Mouse (Mus musculus) myocyte (in vitro differentiated cells): ENCODE data around the gene Ppp2r2c. TPM values are rescaled to one million over a fixed set of nuclear protein-coding genes. Genes with fewer than 3 reads are reported as not detected.
A peak's percentile ranks its signal among the peaks of the same experiment; 100 is the strongest.

Experiments used
- H3K27me3 ChIP-seq: one replicate; pipeline ENCODE4 v1.6.1; 2011; ENCODE audit not compliant: control insufficient read depth, insufficient read depth, insufficient read length
- H3K36me3 ChIP-seq: one replicate; pipeline ENCODE4 v1.6.1; 2011; ENCODE audit not compliant: control insufficient read depth, insufficient read depth
- H3K4me2 ChIP-seq: one replicate; pipeline ENCODE4 v1.6.1; 2011; ENCODE audit warnings: low read depth, control low read depth
- H3K4me3 ChIP-seq: one replicate; pipeline ENCODE4 v1.5.1; 2011; ENCODE audit warnings: mild to moderate bottlenecking, control low read depth, moderate library complexity
- H3K79me2 ChIP-seq: one replicate; pipeline ENCODE4 v1.6.1; 2011; ENCODE audit not compliant: control insufficient read depth, insufficient read depth
- H3ac ChIP-seq: one replicate; pipeline ENCODE4 v1.6.1; 2011; ENCODE audit not compliant: control insufficient read depth, insufficient read length
- CEBPB ChIP-seq: IDR thresholded peaks from 2 replicates; pipeline ENCODE4 v1.6.1; 2011; ENCODE audit warnings: mild to moderate bottlenecking, moderate library complexity; ENCODE audit not compliant: poor library complexity, insufficient read depth, severe bottlenecking
- E2F4 ChIP-seq: IDR thresholded peaks from one replicate; pipeline ENCODE4 v1.6.1; 2011; ENCODE audit warnings: mild to moderate bottlenecking, control low read depth, moderate library complexity; ENCODE audit not compliant: insufficient read depth
- MAX ChIP-seq: IDR thresholded peaks from one replicate; pipeline ENCODE4 v1.6.1; 2011; ENCODE audit warnings: low read depth, mild to moderate bottlenecking, control low read depth
- MYOD1 ChIP-seq, 3 experiments: IDR thresholded peaks; one replicate each; pipeline ENCODE4 v1.6.1; 2011; ENCODE audit warnings: control low read depth in 2 of 3, low read depth in 2 of 3, mild to moderate bottlenecking in 2 of 3, moderate library complexity in 1 of 3; ENCODE audit not compliant: insufficient read length in 2 of 3, control insufficient read depth in 1 of 3
- MYOG ChIP-seq, 3 experiments: IDR thresholded peaks; one replicate each; pipeline ENCODE4 v1.6.1; 2011; ENCODE audit warnings: control low read depth in 2 of 3, low read depth in 2 of 3, mild to moderate bottlenecking in 2 of 3; ENCODE audit not compliant: insufficient read length in 2 of 3, control insufficient read depth in 1 of 3, insufficient read depth in 1 of 3
- POLR2A ChIP-seq: IDR thresholded peaks from one replicate; pipeline ENCODE4 v1.6.1; 2011; ENCODE audit warnings: low read depth, mild to moderate bottlenecking, control low read depth, moderate library complexity; ENCODE audit not compliant: insufficient read length
- POLR2AphosphoS2 ChIP-seq: IDR thresholded peaks from one replicate; pipeline ENCODE4 v1.6.1; 2011; ENCODE audit warnings: low read depth, control low read depth; ENCODE audit not compliant: insufficient read length
- REST ChIP-seq: IDR thresholded peaks from one replicate; pipeline ENCODE4 v1.6.1; 2011; ENCODE audit warnings: mild to moderate bottlenecking, control low read depth, moderate library complexity; ENCODE audit not compliant: insufficient read depth, insufficient read length
- SRF ChIP-seq: IDR thresholded peaks from one replicate; pipeline ENCODE4 v1.6.1; 2011; ENCODE audit warnings: low read depth; ENCODE audit not compliant: control insufficient read depth, insufficient read length
- TCF12 ChIP-seq: IDR thresholded peaks from one replicate; pipeline ENCODE4 v1.6.1; 2011; ENCODE audit warnings: mild to moderate bottlenecking, control low read depth; ENCODE audit not compliant: poor library complexity, insufficient read depth, severe bottlenecking
- TCF3 ChIP-seq: IDR thresholded peaks from one replicate; pipeline ENCODE4 v1.6.1; 2011; ENCODE audit warnings: low read depth, control low read depth; ENCODE audit not compliant: insufficient read length
- USF1 ChIP-seq: IDR thresholded peaks from one replicate; pipeline ENCODE4 v1.6.1; 2011; ENCODE audit warnings: low read depth, mild to moderate bottlenecking, control low read depth, moderate library complexity
- polyA plus RNA-seq: library from polyadenylated mRNA; unstranded; fragments of >200 nt; fragmentation: generic; extraction: Trizol; gene quantifications from one replicate; pipeline ENCODE4 v1.2.1, GENCODE M21; 2012; ENCODE audit warnings: missing spikeins

Ppp2r2c gene
- polyA plus RNA-seq, 1 experiment = 0.01 TPM

DNA sequence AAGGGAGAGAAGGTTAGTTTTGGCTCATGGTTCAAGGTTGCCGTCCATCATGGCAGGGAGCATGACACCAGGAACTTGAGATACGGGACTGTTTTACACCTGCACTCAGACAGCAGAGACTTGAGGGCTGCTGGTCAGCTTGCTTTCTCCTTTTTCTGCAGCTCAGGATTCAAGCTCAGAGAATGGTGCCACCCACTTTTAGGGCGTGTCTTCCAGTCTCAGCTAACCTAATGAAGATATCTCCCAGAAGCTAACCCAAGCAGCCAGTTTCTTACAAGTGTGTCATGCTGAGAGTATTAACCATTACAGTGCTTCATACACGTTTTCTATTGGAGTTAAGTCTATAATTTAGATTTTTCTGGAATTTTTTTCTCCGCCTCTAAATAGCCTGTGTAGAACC, 76.2 kb downstream of the Ppp2r2c start:
- no peaks in the 10 kb centered on the region for H3K79me2 ChIP-seq
- TF ChIP-seq USF1 (no peak), TCF12 (no peak), TCF3 (no peak), POLR2AphosphoS2 (no peak), MYOG (IDR thresholded peaks at IDR 0.05; ENCODE audit: control insufficient read depth in 1 of 3, insufficient read depth in 1 of 3, insufficient read length in 2 of 3, low read depth in 2 of 3) (no peak), CEBPB (no peak), REST (no peak), MAX (no peak), MYOD1 (IDR thresholded peaks at IDR 0.05; ENCODE audit: control insufficient read depth in 1 of 3, insufficient read length in 2 of 3, low read depth in 2 of 3) (no peak), E2F4 (no peak), SRF (no peak), POLR2A (no peak)
- no peak overlapping the region for H3ac ChIP-seq
- peaks cover 9% of the 10 kb centered on the region for H3K27me3 ChIP-seq
- no peak overlapping the region for H3K4me3 ChIP-seq
- H3K36me3 ChIP-seq = no peaks in the 10 kb centered on the region
- no peak overlapping the region for H3K4me2 ChIP-seq

DNA sequence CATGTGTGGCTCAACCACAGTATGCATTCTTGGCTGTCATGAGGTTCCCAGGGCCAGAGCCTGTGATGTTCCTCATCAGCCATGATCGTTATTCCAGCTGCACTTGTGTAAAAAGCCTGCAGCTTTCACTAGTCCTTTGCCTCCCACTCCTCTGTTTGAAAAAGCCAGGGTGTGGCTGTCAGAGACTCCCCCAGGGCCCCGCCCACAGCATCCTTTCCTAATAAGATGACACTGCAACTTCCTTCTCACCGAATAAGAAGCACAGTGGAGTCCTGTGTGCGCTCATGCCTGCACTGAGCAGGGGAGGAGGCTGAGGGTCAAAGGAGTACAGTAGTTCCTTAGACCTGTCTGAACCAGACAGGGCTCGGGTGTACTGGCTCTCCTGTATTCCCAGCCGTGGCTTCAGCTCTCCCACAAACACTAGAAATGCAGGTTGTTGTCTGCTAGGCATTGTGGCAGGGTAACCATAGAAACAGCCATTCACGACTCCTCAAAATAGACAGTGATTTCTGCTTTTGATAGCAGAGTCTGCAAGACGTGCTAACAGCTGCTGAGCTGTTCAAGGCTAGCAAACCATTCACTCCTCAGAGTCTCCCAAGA, 76.9 kb downstream of the Ppp2r2c start:
- no peak overlapping the region for H3K4me3 ChIP-seq
- TF ChIP-seq TCF12 = no peak
- no peak for TF ChIP-seq SRF
- TF ChIP-seq MYOG (IDR thresholded peaks at IDR 0.05; ENCODE audit: control insufficient read depth in 1 of 3, insufficient read depth in 1 of 3, insufficient read length in 2 of 3, low read depth in 2 of 3) = no peak
- no peak for TF ChIP-seq MYOD1 (IDR thresholded peaks at IDR 0.05; ENCODE audit: control insufficient read depth in 1 of 3, insufficient read length in 2 of 3, low read depth in 2 of 3)
- no peak for TF ChIP-seq MAX
- TF ChIP-seq E2F4 = no peak
- H3K4me2 ChIP-seq = peak overlapping the region; percentile 34
- no peak overlapping the region for H3ac ChIP-seq
- H3K27me3 ChIP-seq = peaks cover 8% of the 10 kb centered on the region
- H3K79me2 ChIP-seq = no peaks in the 10 kb centered on the region
- no peaks in the 10 kb centered on the region for H3K36me3 ChIP-seq

DNA sequence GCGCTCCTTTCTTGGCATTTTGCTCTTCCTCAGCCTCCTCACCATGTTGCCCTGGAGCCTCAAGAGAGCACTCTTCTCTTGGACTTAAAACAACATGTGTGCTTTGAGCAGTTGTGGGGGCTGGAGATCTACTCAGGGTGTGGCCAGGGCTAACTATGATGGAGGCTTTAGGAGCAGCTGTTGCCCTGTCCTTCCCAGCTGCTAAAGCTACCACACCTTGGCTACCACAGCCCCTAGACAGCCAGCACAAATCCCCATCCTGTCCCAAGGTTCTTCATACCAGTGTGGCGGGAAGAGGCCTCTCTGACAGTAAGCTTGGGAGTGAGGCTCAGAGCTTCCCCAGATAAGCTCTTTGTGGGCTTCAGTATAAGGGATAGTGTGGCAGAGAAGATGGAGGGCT, 77.4 kb downstream of the Ppp2r2c start:
- Histone ChIP-seq H3K4me2 (peak overlapping the region; percentile 34), H3K4me3 (no peak overlapping the region), H3K79me2 (no peaks in the 10 kb centered on the region), H3ac (no peak overlapping the region), H3K27me3 (peaks cover 5% of the 10 kb centered on the region), H3K36me3 (no peaks in the 10 kb centered on the region)
- TF ChIP-seq MYOG (IDR thresholded peaks at IDR 0.05; ENCODE audit: control insufficient read depth in 1 of 3, insufficient read depth in 1 of 3, insufficient read length in 2 of 3, low read depth in 2 of 3) (peak in 2 of 3 experiments; percentile 3 to 53), POLR2A (no peak), POLR2AphosphoS2 (no peak), SRF (no peak), MYOD1 (IDR thresholded peaks at IDR 0.05; ENCODE audit: control insufficient read depth in 1 of 3, insufficient read length in 2 of 3, low read depth in 2 of 3) (peak; percentile 10 to 81 (median 58)), REST (no peak)

DNA sequence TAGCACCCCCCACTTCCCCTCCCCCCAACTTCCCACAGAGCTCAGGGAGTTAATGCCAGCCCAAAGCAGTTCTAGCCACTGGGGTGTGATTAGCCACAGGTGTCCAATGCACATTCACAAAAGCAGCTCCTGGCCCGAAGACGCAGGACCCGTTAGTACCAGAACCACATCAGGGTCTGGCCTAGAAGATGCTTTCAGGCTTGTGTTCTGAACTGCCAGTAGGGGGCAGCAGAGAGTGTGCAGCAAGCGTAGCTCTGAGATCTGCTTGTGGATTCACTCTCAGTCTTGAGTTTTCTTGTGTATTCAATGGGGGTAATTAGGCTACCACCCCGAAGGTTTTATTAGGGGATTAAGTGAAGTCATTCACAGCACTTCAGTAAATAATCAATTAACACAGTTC, 78.1 kb downstream of the Ppp2r2c start:
- no peak overlapping the region for H3ac ChIP-seq
- no peaks in the 10 kb centered on the region for H3K36me3 ChIP-seq
- H3K4me2 ChIP-seq = no peak overlapping the region
- no peak overlapping the region for H3K4me3 ChIP-seq
- TF ChIP-seq MYOG (IDR thresholded peaks at IDR 0.05; ENCODE audit: control insufficient read depth in 1 of 3, insufficient read depth in 1 of 3, insufficient read length in 2 of 3, low read depth in 2 of 3) (no peak), SRF (no peak), USF1 (no peak), E2F4 (no peak), CEBPB (no peak), MYOD1 (IDR thresholded peaks at IDR 0.05; ENCODE audit: control insufficient read depth in 1 of 3, insufficient read length in 2 of 3, low read depth in 2 of 3) (no peak), POLR2AphosphoS2 (no peak)
- H3K79me2 ChIP-seq = no peaks in the 10 kb centered on the region
- H3K27me3 ChIP-seq = peaks cover 5% of the 10 kb centered on the region

DNA sequence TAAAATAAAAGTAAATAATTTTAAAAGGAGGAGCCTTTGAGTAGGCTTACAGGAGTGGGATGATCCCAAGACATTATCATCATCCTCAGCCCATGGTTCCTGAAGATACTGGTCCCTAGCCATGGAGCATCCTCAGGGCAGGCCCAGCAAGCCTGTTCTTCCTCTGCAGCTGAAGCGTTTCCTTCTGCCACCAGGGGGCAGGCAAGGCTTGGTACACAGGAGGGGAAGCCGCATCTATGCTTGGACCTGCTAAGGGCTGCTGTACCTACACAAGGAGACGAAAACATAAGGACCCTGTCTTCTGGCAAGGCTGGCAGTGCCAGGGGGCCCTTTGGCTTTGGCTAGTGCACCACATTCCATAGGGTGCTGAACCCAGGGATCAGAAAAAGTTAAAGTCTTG, 80.5 kb downstream of the Ppp2r2c start:
- Histone ChIP-seq H3K36me3 (no peaks in the 10 kb centered on the region), H3K79me2 (no peaks in the 10 kb centered on the region), H3ac (no peak overlapping the region), H3K4me3 (no peak overlapping the region), H3K27me3 (peaks cover 5% of the 10 kb centered on the region), H3K4me2 (no peak overlapping the region)
- TF ChIP-seq SRF (no peak), MAX (no peak), MYOD1 (IDR thresholded peaks at IDR 0.05; ENCODE audit: control insufficient read depth in 1 of 3, insufficient read length in 2 of 3, low read depth in 2 of 3) (no peak), TCF3 (no peak), REST (no peak), POLR2A (no peak), POLR2AphosphoS2 (no peak), MYOG (IDR thresholded peaks at IDR 0.05; ENCODE audit: control insufficient read depth in 1 of 3, insufficient read depth in 1 of 3, insufficient read length in 2 of 3, low read depth in 2 of 3) (no peak), TCF12 (no peak), USF1 (no peak), CEBPB (no peak), E2F4 (no peak)
